Mouse (Mus musculus) heart, adult 2 months (tissue): Measurements from ENCODE around the gene Ifi206.
"Not testable (repeated sequence)": the region's sequence is repeated elsewhere in the genome, so short reads cannot be mapped to it uniquely, and the experiment has no call there.

Source experiments
- CTCF ChIP-seq: fragments of 200-600 bp; IDR thresholded peaks from 2 replicates; pipeline ENCODE4 v1.8.1; 2022; ENCODE audit warnings: antibody characterized with exemption, mild to moderate bottlenecking, moderate library complexity
- EP300 ChIP-seq: fragments of 200-500 bp; IDR thresholded peaks from 2 replicates; pipeline ENCODE4 v1.6.1; 2011; ENCODE audit warnings: low read depth, low read length, control low read depth; ENCODE audit not compliant: insufficient read depth
- POLR2A ChIP-seq: fragments of 200-500 bp; IDR thresholded peaks from 2 replicates; pipeline ENCODE4 v1.6.1; 2011; ENCODE audit warnings: mild to moderate bottlenecking, low read depth, low read length, control low read depth; ENCODE audit not compliant: insufficient read depth

DNA sequence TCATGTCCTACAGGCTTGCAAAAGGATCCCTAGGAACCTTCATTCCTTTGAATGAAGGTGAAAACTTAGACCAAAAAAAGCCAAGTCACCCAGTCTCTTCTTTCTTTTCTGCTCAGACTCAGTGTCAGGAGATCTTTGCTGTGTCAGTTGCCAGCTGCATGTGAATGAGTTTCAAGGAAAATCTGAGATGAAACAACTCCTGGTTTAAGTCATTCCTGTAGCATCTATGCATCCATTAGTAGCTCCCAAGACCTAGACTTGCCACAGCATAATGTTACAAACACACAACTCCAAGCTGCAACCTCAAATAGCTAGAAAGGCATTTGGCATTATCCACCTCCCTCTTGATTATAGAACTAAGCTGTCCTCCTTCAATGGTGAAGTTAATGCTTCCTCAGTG lies 642 bp upstream of the Ifi206 start:
- not testable (repeated sequence) for TF ChIP-seq CTCF, EP300, POLR2A
